Mouse (Mus musculus): ENCODE data around the gene Rgcc. TPM values are rescaled to one million over a fixed set of nuclear protein-coding genes. Genes with fewer than 3 reads are reported as not detected.

Rgcc gene
- polyA plus RNA-seq, 1 experiment from 2014 or later, result 56.3 TPM

- Histone ChIP-seq H3K9ac (ENCODE audit: low read length) (no peak overlapping the region), H3K9me3 (replicated peaks; ENCODE audit: control insufficient read depth, low read length) (no peaks in the 10 kb centered on the region), H3K27me3 (ENCODE audit: control insufficient read depth, insufficient read depth, low read length) (no peaks in the 10 kb centered on the region), H3K4me1 (ENCODE audit: control insufficient read depth, insufficient read depth, low read length) (peaks cover 13% of the 10 kb centered on the region), H3K4me3 (replicated peaks; ENCODE audit: low read length) (no peak overlapping the region), H3K27ac (ENCODE audit: low read length) (no peak overlapping the region), H3K36me3 (ENCODE audit: control insufficient read depth, insufficient read depth, low read length) (no peaks in the 10 kb centered on the region), H3K4me2 (ENCODE audit: low read depth, low read length) (no peak overlapping the region)
- 76% methylated on average over 7 of the region's 7 CpGs for WGBS
- no peak for ATAC-seq (ENCODE audit: insufficient read depth, low FRiP score)
These were observed 14.1 kb downstream of the Rgcc start for GRCm38 (mm10) chr14:79287251-79287863.

- Histone ChIP-seq H3K4me2 (ENCODE audit: low read depth, low read length) (no peak overlapping the region), H3K27me3 (ENCODE audit: control insufficient read depth, insufficient read depth, low read length) (no peaks in the 10 kb centered on the region), H3K4me1 (ENCODE audit: control insufficient read depth, insufficient read depth, low read length) (peaks cover 9% of the 10 kb centered on the region), H3K36me3 (ENCODE audit: control insufficient read depth, insufficient read depth, low read length) (no peaks in the 10 kb centered on the region), H3K9me3 (replicated peaks; ENCODE audit: control insufficient read depth, low read length) (no peaks in the 10 kb centered on the region), H3K9ac (ENCODE audit: low read length) (no peak overlapping the region), H3K4me3 (replicated peaks; ENCODE audit: low read length) (no peak overlapping the region), H3K27ac (ENCODE audit: low read length) (no peak overlapping the region)
- ATAC-seq (ENCODE audit: insufficient read depth, low FRiP score), result no peak
- 91% methylated on average over 5 of the region's 5 CpGs for WGBS
These were observed 15.9 kb downstream of the Rgcc start for GRCm38 (mm10) chr14:79285549-79285948.

GRCm38 (mm10) chr14:79284616-79285015 is 16.8 kb downstream of the Rgcc start:
- H3K4me2 ChIP-seq (ENCODE audit: low read depth, low read length), result no peak overlapping the region
- WGBS, result 84% methylated on average over 4 of the region's 4 CpGs
- H3K4me3 ChIP-seq (replicated peaks; ENCODE audit: low read length), result no peak overlapping the region
- ATAC-seq (ENCODE audit: insufficient read depth, low FRiP score), result no peak
- H3K9me3 ChIP-seq (replicated peaks; ENCODE audit: control insufficient read depth, low read length), result no peaks in the 10 kb centered on the region
- no peaks in the 10 kb centered on the region for H3K36me3 ChIP-seq (ENCODE audit: control insufficient read depth, insufficient read depth, low read length)
- H3K27ac ChIP-seq (ENCODE audit: low read length), result no peak overlapping the region
- no peak overlapping the region for H3K9ac ChIP-seq (ENCODE audit: low read length)
- no peaks in the 10 kb centered on the region for H3K27me3 ChIP-seq (ENCODE audit: control insufficient read depth, insufficient read depth, low read length)
- no peaks in the 10 kb centered on the region for H3K4me1 ChIP-seq (ENCODE audit: control insufficient read depth, insufficient read depth, low read length)

GRCm38 (mm10) chr14:79283952-79284351 is 17.5 kb downstream of the Rgcc start:
- WGBS, result 90% methylated on average over 7 of the region's 7 CpGs
- ATAC-seq (ENCODE audit: insufficient read depth, low FRiP score), result no peak

GRCm38 (mm10) chr14:79281894-79282553 is 19.4 kb downstream of the Rgcc start:
- H3K4me2 ChIP-seq (ENCODE audit: low read depth, low read length), result no peak overlapping the region
- H3K27me3 ChIP-seq (ENCODE audit: control insufficient read depth, insufficient read depth, low read length), result no peaks in the 10 kb centered on the region
- H3K9me3 ChIP-seq (replicated peaks; ENCODE audit: control insufficient read depth, low read length), result no peaks in the 10 kb centered on the region
- no peak overlapping the region for H3K9ac ChIP-seq (ENCODE audit: low read length)
- no peak for ATAC-seq (ENCODE audit: insufficient read depth, low FRiP score)
- no peaks in the 10 kb centered on the region for H3K36me3 ChIP-seq (ENCODE audit: control insufficient read depth, insufficient read depth, low read length)
- 83% methylated on average over 9 of the region's 9 CpGs for WGBS
- H3K4me1 ChIP-seq (ENCODE audit: control insufficient read depth, insufficient read depth, low read length), result no peaks in the 10 kb centered on the region
- no peak overlapping the region for H3K4me3 ChIP-seq (replicated peaks; ENCODE audit: low read length)
- H3K27ac ChIP-seq (ENCODE audit: low read length), result no peak overlapping the region

More at GRCm38 (mm10) chr14:79283952-79284351, 17.5 kb downstream of the Rgcc start:
- H3K36me3 ChIP-seq (ENCODE audit: control insufficient read depth, insufficient read depth, low read length), result no peaks in the 10 kb centered on the region
- no peak overlapping the region for H3K9ac ChIP-seq (ENCODE audit: low read length)
- H3K27ac ChIP-seq (ENCODE audit: low read length), result no peak overlapping the region
- no peaks in the 10 kb centered on the region for H3K9me3 ChIP-seq (replicated peaks; ENCODE audit: control insufficient read depth, low read length)
- no peaks in the 10 kb centered on the region for H3K27me3 ChIP-seq (ENCODE audit: control insufficient read depth, insufficient read depth, low read length)
- H3K4me1 ChIP-seq (ENCODE audit: control insufficient read depth, insufficient read depth, low read length), result no peaks in the 10 kb centered on the region
- no peak overlapping the region for H3K4me3 ChIP-seq (replicated peaks; ENCODE audit: low read length)
- no peak overlapping the region for H3K4me2 ChIP-seq (ENCODE audit: low read depth, low read length)

- WGBS, result 87% methylated on average over 9 of the region's 9 CpGs
- ATAC-seq (ENCODE audit: insufficient read depth, low FRiP score), result no peak
- Histone ChIP-seq H3K9ac (ENCODE audit: low read length) (no peak overlapping the region), H3K4me2 (ENCODE audit: low read depth, low read length) (no peak overlapping the region), H3K4me3 (replicated peaks; ENCODE audit: low read length) (no peak overlapping the region), H3K27ac (ENCODE audit: low read length) (no peak overlapping the region), H3K27me3 (ENCODE audit: control insufficient read depth, insufficient read depth, low read length) (no peaks in the 10 kb centered on the region), H3K36me3 (ENCODE audit: control insufficient read depth, insufficient read depth, low read length) (no peaks in the 10 kb centered on the region), H3K9me3 (replicated peaks; ENCODE audit: control insufficient read depth, low read length) (no peaks in the 10 kb centered on the region), H3K4me1 (ENCODE audit: control insufficient read depth, insufficient read depth, low read length) (no peaks in the 10 kb centered on the region)
These were observed 21.0 kb downstream of the Rgcc start for GRCm38 (mm10) chr14:79280456-79280855.

GRCm38 (mm10) chr14:79279494-79279893 is 22.0 kb downstream of the Rgcc start:
- Histone ChIP-seq H3K4me1 (ENCODE audit: control insufficient read depth, insufficient read depth, low read length) (no peaks in the 10 kb centered on the region), H3K27ac (ENCODE audit: low read length) (no peak overlapping the region), H3K9ac (ENCODE audit: low read length) (no peak overlapping the region), H3K4me3 (replicated peaks; ENCODE audit: low read length) (no peak overlapping the region), H3K36me3 (ENCODE audit: control insufficient read depth, insufficient read depth, low read length) (no peaks in the 10 kb centered on the region), H3K27me3 (ENCODE audit: control insufficient read depth, insufficient read depth, low read length) (no peaks in the 10 kb centered on the region), H3K9me3 (replicated peaks; ENCODE audit: control insufficient read depth, low read length) (no peaks in the 10 kb centered on the region), H3K4me2 (ENCODE audit: low read depth, low read length) (no peak overlapping the region)
- peak; percentile 37; the same call in 1 of the 2 replicates for ATAC-seq (ENCODE audit: insufficient read depth, low FRiP score)
- 64% methylated on average over 1 of the region's 1 CpGs for WGBS

- Histone ChIP-seq H3K36me3 (ENCODE audit: control insufficient read depth, insufficient read depth, low read length) (no peaks in the 10 kb centered on the region), H3K27ac (ENCODE audit: low read length) (no peak overlapping the region), H3K9ac (ENCODE audit: low read length) (no peak overlapping the region), H3K4me3 (replicated peaks; ENCODE audit: low read length) (no peak overlapping the region), H3K9me3 (replicated peaks; ENCODE audit: control insufficient read depth, low read length) (no peaks in the 10 kb centered on the region), H3K4me1 (ENCODE audit: control insufficient read depth, insufficient read depth, low read length) (no peaks in the 10 kb centered on the region), H3K4me2 (ENCODE audit: low read depth, low read length) (no peak overlapping the region), H3K27me3 (ENCODE audit: control insufficient read depth, insufficient read depth, low read length) (no peaks in the 10 kb centered on the region)
- no peak for ATAC-seq (ENCODE audit: insufficient read depth, low FRiP score)
- WGBS, result 85% methylated on average over 4 of the region's 4 CpGs
These were observed 22.5 kb downstream of the Rgcc start for GRCm38 (mm10) chr14:79278927-79279326.

GRCm38 (mm10) chr14:79277922-79278321 is 23.5 kb downstream of the Rgcc start:
- H3K36me3 ChIP-seq (ENCODE audit: control insufficient read depth, insufficient read depth, low read length), result no peaks in the 10 kb centered on the region
- H3K4me2 ChIP-seq (ENCODE audit: low read depth, low read length), result no peak overlapping the region
- H3K4me1 ChIP-seq (ENCODE audit: control insufficient read depth, insufficient read depth, low read length), result no peaks in the 10 kb centered on the region
- WGBS, result 56% methylated on average over 7 of the region's 7 CpGs
- H3K27me3 ChIP-seq (ENCODE audit: control insufficient read depth, insufficient read depth, low read length), result no peaks in the 10 kb centered on the region
- no peak for ATAC-seq (ENCODE audit: insufficient read depth, low FRiP score)
- no peaks in the 10 kb centered on the region for H3K9me3 ChIP-seq (replicated peaks; ENCODE audit: control insufficient read depth, low read length)
- H3K4me3 ChIP-seq (replicated peaks; ENCODE audit: low read length), result no peak overlapping the region
- no peak overlapping the region for H3K27ac ChIP-seq (ENCODE audit: low read length)
- H3K9ac ChIP-seq (ENCODE audit: low read length), result no peak overlapping the region

Measured in stomach, embryonic 16.5 days (tissue).